Mouse (Mus musculus): ENCODE data around the gene Sart1. TPM values are rescaled to one million over a fixed set of nuclear protein-coding genes. Genes with fewer than 3 reads are reported as not detected.

The Sart1 gene
- 10 to 100 TPM; 29.0 to 36.5 TPM for total RNA-seq (2021)
- long read RNA-seq, experiment 1, full-length matches to known transcripts = 12 of 24 reads
- long read RNA-seq, experiment 1, partial matches to known transcripts = 9 of 24 reads
- long read RNA-seq, experiment 1, other reads (novel, unspliced or antisense) = 3 of 24 reads
- long read RNA-seq, experiment 2, full-length matches to known transcripts = 32 of 41 reads
- long read RNA-seq, experiment 2, partial matches to known transcripts = 7 of 41 reads
- long read RNA-seq, experiment 2, other reads (novel, unspliced or antisense) = 2 of 41 reads

DNA sequence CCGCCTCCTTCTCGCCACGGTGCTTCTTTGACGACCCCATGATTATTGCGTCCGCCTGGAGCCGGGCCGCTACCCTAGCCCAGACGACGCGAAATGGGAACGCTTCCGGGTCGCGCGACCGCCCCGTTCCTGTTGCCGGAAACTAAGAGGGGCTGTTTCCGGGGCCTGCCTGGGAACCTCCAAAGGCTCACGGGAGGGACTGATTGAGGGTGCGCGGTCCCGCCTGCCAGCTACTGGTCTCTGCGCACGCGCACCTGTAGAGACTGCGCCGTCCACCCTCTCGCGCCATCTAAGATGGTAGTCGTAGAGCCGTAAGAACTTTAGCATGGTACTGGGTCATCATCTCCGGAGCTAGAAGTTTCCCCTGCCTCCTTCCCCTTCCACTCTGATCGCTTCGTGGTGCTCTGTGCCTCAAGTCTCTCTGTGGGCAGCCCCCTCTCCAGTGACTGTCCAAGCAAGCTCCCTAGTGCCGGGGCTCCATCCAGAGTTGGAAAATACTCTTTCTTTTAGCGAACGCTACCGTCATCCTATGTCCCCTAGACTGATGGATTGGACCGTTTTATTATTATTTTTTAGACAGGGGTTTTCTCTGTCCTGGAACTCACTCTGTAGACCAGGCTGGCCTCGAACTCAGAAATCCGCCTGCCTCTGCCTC is at the start of gene Sart1:
Gene Sart1, minus strand, starts transcription at position 116 of the 655 bp plus-strand sequence.
- DNase-seq = peak; percentile 95

DNA sequence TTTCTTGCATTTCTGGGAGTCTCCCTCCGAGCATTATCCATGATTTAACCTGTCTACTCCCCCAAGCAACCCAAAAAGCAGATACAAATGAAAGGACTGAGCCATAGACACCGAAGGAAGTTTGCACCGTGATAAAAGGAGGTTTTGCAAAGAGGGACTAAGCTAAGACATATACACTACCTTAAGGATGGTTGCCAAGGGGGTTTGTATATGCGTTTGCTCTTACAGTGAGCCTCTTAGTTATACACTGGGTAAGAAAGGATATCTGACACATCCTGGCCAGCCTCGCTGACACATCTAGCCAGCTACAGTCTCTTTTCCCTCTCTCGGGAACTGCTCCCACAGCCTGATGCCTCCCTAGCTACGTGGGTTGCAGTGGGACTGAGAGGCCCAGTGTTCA is 45.4 kb upstream of the Sart1 start:
- DNase-seq = no peak

DNA sequence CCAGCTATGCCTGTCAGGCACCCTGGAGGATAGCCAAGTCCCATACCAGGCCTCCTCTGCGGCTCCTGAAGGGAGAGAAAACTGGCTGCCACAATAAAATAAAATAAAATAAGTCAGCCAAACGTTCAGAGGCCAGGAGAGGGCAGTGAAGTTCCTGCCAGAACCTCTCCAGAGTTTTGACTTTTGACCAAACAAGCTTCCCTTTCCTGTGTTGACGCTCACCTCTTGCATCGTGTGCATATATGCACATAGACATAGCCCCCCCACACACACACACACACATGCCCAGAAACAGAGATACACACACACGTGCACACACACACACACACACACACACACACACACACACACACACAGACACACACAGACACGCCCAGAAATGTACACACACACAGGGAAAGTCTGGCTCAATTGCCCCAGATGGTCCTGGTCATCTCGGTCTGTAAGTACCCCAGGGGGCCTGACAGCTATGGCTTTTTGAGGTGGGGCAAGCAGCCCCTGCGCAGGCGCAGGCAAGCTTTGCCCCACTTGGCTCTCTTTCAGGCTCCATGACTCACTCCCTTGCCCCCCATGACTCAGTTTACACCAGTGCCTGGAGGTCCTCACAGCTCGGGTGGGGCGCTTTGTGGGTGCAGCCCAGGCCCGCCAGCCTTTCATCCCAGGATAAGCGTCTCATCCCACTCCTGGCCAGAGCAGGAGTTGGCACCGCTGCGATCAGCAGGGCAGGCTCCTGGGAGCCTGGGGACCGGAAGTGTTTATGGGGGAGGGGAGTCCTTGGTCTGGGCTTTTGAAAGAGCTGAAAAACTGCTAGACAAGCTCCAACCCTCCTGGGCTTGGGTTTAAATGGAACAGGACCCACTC is 44.7 kb upstream of the Sart1 start:
- peak; percentile 60 for DNase-seq

DNA sequence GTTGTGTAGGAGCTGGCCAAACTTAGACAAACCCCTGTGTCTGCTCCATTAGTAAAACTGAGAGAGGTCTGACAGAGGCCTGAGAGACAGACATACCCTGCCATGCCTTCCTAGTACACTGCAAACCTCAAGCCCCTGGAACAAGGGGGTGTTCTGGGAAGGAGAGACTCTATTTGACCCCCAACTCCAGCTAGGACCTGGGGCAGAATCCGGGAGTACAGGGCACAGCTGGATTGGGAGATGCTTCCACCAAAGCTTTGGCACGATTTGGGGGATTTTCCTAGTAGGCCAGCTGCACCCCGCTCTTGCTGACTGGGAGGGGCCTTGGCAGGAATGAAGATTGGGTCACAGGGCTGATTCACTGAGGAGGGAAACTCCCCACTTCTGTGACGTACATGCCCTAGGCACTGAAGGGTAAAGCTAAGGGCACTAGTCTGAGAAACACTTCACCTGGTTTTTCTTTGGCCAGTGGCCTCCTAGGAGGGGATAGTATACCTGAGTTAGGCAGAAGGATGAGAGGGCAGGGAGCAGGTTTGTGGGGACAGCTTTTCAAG is 43.5 kb upstream of the Sart1 start:
- no peak for DNase-seq

DNA sequence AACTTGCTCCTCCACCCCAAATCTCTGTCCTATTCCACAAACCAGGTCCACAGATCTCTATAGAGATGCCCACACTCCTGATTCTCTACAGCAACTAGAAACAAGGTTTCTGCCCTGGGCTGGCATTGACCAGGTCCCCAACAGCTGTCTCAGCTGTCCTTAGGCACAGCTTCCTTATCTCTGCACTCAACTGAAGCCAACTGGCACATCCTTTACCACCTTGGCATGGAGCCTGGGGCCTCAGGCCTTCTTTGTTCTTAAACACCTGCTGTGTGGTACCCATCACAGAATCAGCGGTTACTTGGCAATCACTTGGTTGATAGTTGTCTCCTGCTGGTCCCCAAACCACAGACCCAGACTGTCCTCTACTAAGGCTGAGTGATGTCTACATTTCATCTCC is 41.9 kb upstream of the Sart1 start:
- no peak for DNase-seq

DNA sequence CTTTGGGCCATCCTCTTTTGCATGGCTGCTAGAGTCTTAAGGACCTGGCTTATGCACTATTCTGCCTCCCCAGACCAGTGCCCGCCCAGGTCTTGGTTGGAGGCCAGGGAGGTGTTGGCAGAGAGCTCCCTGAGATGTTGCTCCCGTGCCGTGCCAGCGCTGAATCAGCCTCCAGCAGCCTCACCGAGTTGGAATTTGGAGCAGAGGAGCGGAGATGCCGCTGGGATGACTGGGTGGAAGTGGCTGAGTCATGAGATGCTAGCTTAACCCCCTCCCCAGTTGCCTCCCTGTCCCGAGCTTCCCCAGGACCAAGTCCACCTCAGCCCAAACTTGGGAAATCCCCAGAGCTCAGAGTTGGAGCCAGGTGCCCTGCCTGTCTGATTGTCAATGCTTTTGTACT is 41.3 kb upstream of the Sart1 start:
- DNase-seq = peak; percentile 80

DNA sequence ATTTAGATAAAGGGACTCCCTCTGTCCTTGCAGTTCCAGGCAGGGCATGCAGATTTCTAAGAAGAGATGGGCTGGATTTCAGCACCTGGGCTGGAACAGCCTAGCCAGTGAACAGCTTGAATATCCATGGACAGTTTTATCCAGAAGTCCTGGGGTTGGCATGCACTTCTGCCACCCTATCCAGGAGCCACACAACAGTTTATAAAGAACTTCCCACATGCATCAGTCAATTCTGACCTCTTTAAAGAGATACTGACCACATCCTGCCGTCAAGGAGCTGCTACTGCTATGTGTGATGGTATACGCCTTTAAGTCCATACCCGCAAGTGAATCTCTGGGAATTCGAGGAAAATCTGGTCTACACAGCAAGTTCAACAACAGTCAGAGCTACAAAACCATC is 40.7 kb upstream of the Sart1 start:
- DNase-seq = no peak

DNA sequence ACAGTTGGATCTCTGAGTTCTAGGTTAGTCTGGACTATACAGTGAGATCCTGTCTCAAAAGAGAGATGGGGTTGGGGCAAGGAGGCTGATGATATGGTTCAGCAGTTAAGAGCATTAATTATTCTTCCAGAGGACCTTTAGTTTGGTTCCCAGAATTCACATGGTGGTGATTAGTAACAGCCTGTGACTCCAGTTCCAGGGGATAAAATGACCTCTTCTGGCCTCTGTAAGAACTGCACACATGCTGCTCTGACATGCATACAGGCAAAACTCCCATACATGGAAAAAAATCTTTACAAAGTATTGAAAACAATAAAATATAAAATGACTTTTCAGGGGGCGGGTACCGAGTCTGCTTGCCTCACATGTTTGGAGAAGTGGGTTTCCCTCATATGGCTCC is 39.6 kb upstream of the Sart1 start:
- no peak for DNase-seq

DNA sequence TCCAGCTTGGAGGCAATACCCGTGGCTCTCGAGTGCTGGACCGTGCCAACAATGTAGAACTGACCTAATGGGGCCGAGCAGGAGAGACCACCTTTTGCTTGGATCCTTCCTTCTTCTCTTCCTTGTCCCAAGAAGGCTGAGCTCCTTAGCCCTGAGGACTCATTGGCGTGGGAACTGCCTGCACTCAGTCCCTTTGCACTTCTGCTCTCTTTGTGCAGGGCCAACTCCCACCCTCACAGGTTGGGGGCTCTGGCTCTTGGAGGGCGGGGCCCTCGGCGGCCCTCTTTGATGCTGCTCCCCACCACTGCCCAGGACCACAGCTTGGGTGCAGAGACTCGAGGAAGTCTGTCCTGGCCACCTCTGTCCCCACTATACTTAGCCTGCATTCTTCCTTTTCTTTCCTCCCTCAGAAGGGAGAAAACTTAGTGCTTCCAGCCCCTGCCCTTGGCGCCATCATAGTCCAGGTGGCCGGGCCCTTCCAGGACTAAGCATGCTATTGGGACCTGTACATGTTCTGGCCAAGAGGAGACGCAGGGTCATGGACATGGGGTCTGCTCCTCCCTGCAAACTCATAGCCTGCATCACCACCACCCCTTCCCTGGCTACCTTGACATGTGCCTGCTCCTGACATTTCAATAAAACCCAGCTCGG is 38.3 kb upstream of the Sart1 start:
- no peak for DNase-seq

DNA sequence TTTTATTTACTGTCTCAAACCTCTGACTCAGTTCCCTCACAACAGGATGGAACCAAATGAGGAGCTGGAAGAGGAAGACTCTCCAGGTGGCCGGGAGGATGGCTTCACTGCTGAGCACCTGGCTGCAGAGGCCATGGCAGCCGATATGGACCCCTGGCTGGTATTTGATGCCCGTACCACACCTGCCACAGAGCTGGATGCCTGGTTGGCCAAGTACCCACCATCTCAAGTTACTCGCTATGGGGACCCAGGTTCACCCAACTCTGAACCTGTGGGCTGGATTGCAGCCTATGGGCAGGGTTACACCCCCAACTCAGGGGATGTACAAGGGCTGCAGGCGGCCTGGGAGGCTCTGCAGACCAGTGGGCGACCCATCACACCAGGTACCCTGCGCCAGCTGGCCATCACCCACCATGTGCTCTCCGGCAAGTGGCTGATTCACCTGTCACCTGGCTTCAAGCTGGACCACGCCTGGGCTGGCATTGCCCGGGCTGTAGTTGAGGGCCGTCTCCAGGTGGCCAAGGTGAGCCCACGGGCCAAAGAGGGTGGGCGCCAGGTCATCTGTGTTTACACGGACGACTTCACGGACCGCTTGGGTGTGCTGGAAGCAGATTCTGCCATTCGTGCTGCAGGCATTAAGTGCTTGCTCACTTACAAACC is 37.5 kb upstream of the Sart1 start:
- no peak for DNase-seq

DNA sequence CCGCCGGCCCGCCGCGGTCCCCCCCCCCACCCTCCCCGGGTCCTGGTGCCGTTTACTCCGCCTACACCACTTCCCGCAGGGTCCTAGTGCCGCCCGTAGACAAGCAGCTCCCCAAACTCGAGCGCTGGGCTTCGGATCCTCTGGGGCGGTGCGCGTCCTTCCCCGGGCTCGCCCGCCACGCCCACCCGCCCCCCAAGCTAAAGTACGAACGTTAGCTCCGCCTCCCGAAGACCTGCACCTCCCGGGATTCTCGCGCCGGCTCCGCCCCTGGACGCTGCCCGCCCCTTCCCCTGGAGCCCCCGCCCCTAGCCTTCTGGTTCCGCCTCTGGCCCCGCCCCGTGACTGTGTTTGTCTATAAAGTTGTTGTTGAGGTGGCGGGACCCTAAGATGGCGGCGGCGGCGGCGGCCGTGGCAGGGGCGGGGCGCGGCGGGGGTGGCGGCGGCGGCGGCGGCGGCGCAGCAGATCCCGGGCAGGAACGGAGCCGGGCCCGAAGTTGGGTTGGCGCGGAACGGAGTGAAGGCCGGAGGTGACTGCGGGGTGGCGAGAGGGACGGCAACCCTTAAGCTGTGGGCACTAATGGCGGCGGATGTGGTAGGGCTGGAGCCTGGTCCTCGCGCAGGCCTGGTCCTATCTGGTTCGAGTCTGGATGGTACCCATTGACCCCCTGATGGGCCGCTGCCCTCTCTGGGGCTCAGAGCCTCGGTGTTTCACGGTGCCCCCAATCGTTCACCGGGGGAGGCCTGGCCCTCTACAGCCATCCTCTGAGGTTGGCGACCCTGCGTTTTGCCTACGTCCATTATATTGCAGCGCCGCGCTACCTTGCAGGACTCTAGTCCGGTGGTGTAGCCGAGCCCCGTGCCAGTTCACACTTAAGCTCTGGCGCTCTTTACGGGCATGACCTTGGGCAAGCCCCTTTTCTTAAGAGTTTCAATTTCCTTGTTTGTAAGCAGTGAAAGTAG is 36.6 kb upstream of the Sart1 start, which contains the start of the genes Drap1 and AI837181:
Gene Drap1, minus strand, starts transcription at position 198 of the 960 bp plus-strand sequence.
Gene AI837181, plus strand, starts transcription at position 363 of the 960 bp plus-strand sequence.
- peak; percentile 96 for DNase-seq

DNA sequence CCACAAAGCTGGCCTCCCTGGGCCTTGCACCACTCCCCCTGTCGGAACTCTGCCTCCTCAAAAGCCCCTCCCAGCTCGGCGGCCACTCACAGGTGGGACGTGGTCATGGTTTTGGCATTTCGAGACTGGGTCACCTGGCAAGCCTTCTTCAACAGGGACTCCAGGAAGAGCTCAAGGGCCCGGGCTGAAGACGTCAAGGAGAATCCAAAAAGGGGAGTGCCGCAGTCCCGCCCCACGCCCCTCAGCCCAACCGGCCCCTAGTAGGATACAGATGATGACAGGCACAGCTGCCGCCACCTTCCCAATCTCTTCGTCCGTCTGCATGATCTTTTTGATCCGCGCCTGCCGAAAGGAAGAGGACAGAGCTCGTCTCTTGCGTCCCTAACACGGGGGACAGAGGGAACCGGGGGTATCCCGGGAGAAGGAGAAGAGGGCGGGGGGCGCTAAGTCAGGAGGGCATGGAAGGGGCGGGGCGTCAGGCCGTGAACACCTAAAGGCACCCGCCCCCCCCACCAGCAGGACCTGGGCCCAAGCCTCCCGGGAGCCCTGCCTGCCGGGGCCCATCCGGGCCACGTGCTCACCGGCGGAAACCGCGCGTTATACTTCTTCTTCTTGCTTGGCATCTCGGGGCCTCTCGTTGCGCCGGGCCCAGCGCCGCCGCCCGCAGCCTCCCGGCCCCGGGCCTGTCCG is 35.7 kb upstream of the Sart1 start:
- DNase-seq = peak; percentile 84

DNA sequence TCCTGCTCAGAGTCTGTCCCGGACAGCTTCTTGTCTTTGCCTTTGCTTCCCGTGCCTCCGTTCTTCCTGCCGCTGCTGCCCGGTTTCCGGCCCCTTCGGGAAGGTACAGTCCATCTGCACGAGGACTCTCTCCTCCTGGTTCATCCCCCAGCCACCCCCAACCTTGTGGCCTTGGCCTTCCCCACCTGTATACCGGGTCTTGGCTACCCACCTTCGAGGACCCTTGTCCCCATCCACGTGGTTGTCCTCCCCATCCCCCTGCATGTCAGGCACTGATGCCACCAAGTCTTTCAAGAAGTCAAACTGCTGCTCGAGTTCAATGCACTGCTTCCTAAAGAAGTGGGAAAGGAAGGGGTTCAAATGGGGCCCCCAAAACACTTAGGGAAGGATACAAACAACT is 35.1 kb upstream of the Sart1 start:
- no peak for DNase-seq

DNA sequence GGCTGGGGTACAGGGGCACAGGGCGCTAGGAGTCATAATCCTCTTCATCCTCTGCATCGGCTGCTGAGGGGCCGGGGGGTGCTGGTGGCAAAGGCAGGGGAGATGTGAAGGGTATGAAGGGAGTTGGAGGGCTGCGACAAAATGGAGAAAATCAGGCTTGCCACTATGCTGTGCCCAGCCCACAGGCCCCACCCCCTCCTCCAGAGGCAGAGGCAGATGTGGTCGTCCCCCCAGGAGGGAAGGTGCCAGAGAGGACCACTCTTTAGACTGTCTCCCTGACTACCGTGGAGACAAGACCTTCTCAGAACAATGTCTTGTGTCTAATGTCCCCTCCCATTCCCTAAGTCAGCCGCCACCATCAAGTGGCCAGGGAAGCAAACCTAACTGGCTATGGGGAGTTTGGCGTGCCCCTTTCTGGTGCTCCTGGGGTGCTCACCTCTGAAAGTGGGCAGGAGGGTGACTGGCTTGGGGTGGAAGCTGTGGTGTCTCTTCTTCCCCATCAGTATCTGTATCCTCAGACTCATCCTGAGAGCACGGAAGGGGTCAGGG is 34.5 kb upstream of the Sart1 start:
- DNase-seq = no peak

DNA sequence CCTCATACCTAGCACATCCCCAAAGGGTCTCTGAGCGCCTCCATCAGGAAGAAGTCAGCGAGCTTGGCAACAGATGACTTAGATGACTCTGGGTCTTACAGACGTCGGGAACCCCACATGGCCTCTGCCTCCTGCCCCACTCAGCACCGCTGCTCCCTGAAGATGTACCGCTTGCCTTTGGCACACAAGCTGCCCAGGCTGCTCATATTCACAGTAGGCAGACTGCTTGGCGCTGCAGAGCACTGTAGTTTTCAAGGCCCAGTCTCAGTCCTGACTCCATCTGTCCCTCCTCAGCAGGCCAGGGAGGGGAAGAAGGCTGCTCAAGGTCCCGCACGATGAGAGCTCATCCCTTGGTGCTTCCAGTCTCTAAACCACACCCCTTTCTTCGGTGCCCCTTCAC is 33.8 kb upstream of the Sart1 start:
- DNase-seq = peak; percentile 53

DNA sequence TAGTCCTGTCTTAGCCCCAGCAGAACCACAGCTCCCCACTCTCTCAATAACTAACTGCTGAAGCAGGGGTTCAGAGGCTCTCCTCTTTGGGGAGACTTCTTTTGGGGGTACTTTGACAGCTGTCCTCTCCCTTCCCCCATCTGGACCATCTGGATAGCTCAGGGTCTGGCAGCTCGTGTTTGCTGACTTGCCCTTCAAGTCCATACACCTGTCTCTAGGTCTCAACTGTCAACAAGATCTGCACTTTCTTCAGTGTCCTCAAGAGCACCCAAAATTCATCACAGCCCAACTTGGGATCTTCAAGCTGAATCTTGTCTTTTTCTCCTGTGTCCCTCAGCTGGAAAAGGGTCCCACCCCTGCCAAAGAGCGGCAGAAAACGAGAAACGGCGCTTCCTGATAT is 33.3 kb upstream of the Sart1 start:
- no peak for DNase-seq

DNA sequence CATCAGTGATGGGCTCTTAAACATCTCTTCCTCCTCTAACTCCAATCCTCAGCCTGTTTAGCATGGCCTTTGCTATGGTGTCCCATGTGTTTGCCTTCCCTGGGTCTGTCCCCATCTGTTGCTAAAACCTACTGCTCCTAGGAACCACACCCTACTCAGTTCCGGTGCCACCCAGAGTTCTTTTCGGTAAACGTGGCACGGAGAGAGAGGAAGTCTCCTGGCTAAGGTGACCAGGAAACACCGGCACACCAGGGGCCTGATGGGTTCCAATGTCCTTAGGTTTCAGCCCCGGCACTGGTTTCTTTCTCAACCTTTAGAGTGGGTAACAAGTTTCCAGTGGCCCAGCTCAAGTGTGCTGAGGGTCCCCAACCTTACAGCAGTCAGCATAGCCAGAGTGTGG is 32.1 kb upstream of the Sart1 start:
- DNase-seq = no peak

DNA sequence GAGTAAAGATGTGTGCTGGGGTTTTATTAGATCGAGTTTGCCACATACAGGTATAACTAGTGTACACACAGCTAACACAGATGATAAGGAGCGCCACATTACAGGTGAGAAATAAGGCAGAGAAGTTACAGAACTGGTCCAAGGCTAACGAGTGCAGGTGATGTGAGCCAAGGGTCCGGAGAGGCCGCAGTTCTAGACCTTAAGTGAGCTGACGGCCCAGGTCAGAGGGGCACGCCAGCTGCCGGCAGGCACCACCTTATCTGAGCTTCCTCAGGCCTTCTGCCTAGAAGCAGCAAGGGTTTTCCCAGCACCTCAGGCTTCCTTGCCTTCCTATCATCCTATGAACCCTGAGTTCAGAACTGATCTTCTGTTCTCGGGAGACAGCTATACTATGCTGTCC is 31.1 kb upstream of the Sart1 start:
- DNase-seq = no peak

DNA sequence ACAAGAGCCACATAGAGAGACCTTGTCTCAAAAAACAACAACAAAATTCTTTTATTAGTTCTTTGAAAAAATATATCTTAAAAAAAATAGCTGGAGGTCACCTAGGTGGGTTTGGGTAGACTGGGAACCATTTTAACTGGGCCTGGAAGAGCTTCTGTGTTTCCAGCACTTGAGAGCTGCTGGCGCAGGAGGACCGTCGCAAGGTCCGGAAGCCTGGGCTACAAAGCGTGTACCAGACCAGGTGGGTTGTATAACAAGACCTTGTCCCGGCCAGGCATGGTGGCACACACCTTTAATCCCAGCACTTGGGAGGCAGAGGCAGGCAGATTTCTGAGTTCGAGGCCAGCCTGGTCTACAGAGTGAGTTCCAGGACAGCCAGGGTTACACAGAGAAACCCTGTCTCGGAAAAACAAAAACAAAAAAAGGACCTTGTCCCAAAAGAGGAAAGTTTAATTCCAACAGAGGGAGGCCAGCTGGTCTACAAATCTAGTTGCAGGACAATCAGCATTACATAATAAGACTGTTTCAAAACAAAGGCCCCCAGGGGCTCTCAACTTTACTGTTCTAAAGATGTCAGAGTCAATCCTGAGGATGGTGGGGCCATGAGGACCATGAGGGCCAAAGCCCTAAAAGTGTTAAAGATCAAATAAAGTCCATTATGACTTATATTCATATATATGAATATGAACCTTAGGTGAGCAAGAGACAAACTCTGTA is 30.4 kb upstream of the Sart1 start:
- no peak for DNase-seq
